In the genomic region with DNA sequence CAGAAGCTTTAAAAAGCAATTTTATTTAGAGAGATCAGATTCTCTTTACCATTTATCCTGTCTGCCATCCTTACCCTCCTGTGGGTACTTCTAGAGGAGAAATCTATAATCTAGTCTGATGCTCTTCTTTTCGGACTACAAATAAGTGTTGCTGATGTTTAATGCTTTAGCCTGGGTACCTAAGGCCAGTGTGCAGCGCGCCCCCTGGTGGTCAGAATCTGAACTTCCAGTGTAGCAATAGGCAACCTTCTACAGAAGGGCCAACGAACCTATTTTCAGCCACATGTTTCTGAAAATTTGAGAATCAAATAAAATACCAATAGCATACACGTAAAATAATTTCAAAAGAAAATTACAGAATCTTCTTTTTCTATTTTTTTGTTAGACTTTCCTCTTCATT, we compare ENCODE assay signal across 8 mouse cellular contexts. TPM values are rescaled to one million over a fixed set of nuclear protein-coding genes. Genes with fewer than 3 reads are reported as not detected.
DNase-seq lines count a peak whose midpoint lies in the region; TF ChIP-seq lines count a peak whose summit lies in the region.
"Had no signal": no experiment of that assay in that cellular context is flagged by ENCODE, and none has a peak within 500 bp of the region (broad histone marks: within the 10 kb centered on the region; RNA-seq: fewer than 3 reads in every experiment).

No protein-coding gene starts in this region.

- peak; percentile 98 for TF ChIP-seq CTCF in layer of hippocampus, adult 2 months (conservative IDR thresholded peaks at IDR 0.05)
- TF ChIP-seq CTCF in small intestine, adult 2 months (IDR thresholded peaks at IDR 0.05; ENCODE audit: extremely low read depth, insufficient read length, insufficient replicate concordance, low read depth, low read length), result peak; percentile 93; the same call in 1 of the 2 replicates

- no peak overlapping the region for H3K27ac ChIP-seq in layer of hippocampus, adult 2 months
- H3K27ac ChIP-seq in small intestine, adult 2 months (ENCODE audit: insufficient read depth, low read depth, low read length), result no peak overlapping the region
- H3K27ac ChIP-seq: heart, embryonic 15.5 days had no signal

- H3K27me3 ChIP-seq in small intestine, adult 2 months (ENCODE audit: control insufficient read depth, insufficient read depth, low read length), result no peaks in the 10 kb centered on the region
- H3K27me3 ChIP-seq: heart, embryonic 15.5 days had no signal

- WGBS in small intestine, adult 2 months, result 15% methylated on average over 5 of the region's 5 CpGs

- H3K4me3 ChIP-seq in layer of hippocampus, adult 2 months, result no peak overlapping the region
- no peak overlapping the region for H3K4me3 ChIP-seq in small intestine, adult 2 months (ENCODE audit: low read depth, low read length)
- H3K4me3 ChIP-seq: heart, embryonic 15.5 days had no signal

- H3K36me3 ChIP-seq in small intestine, adult 2 months (ENCODE audit: control insufficient read depth, insufficient read depth, low read length), result peaks cover 51% of the 10 kb centered on the region

- peak; percentile 23 for DNase-seq in 3134 (ENCODE audit: extremely low read depth, insufficient read length, low spot score)
- peak; percentile 74 to 76 for DNase-seq in B cell, adult 2 months
- DNase-seq in c-Kit-positive CD71-negative TER-119-negative erythroid progenitor cells, embryonic 14.5 days (ENCODE audit: low read depth), result peak; percentile 42
- DNase-seq in gastrocnemius, adult 18-20 months (ENCODE audit: low spot score), result peak; percentile 72
- peak; percentile 29 to 88 for DNase-seq in layer of hippocampus, adult 2 months (ENCODE audit: low spot score in 2 of 2)
- peak; percentile 76 for DNase-seq in lung, postnatal 25 days (ENCODE audit: low spot score)

- no peaks in the 10 kb centered on the region for H3K4me1 ChIP-seq in small intestine, adult 2 months (ENCODE audit: control insufficient read depth, insufficient read depth, insufficient read length, low read length)
- H3K4me1 ChIP-seq: heart, embryonic 15.5 days had no signal

- TF ChIP-seq POLR2A in small intestine, adult 2 months (IDR thresholded peaks at IDR 0.05; ENCODE audit: low read depth, low read length), result no peak

RNA-seq across cellular contexts. Expression of a gene that starts 13.0 kb away (rescaled TPM):
- 10 to 100 TPM; 23.7 to 75.9 TPM for total RNA-seq in gastrocnemius, adult 18-20 months (2021)
- total RNA-seq in layer of hippocampus, adult 2 months (2021), result 10 to 100 TPM; 11.2 to 15.1 TPM
- polyA plus RNA-seq in small intestine, adult 2 months (2012; rRNA removed), result 138 and 171 TPM in 2 replicates

Comparison
In these comparisons a context has a peak if more than half of its experiments do, and no peak if none do; other contexts are left out.
1. DNase-seq: peak in every context shown above with its lines; median percentile 76 in lung, postnatal 25 days; 75 in B cell, adult 2 months; 72 in gastrocnemius, adult 18-20 months; 58 in layer of hippocampus, adult 2 months; 42 in c-Kit-positive CD71-negative TER-119-negative erythroid progenitor cells, embryonic 14.5 days; 23 in 3134.